Mouse (Mus musculus): ENCODE measurements around the gene Vezf1. TPM values are rescaled to one million over a fixed set of nuclear protein-coding genes. Genes with fewer than 3 reads are reported as not detected.

The Vezf1 gene
- total and polyA plus RNA-seq, 3 experiments, result 15.8 to 78.3 (median 60.2) TPM

DNA sequence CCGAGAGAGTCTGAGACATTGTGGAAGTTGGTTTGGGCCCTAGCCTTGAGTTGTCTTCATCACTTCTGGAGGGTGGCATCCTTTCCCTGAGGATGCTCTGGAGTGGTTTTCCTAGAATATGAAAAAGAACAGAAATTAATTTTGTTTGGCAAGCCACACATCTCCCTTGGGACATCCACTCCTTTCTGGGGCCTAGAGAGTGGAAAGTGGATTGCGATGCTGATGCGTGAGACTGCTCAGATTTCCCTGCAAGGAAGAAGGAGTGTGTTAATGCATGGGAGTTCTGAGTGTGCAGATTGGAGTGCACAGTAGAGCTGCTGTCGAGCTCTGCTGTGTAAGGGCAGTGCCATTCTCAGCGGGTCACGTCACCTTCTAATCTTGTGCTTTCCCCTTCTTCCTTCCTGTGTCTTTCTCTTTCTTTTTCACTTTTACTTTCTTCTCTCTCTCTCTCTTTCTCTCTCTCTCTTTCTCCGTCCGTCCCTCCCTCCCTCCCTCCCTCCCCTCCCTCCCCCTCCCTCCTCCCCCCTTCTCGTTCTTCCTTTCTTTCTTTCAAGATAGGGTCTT lies 42.0 kb downstream of the Vezf1 start:
- no peak for ATAC-seq (ENCODE audit: extremely low read depth, insufficient number of reproducible peaks, low FRiP score, poor library complexity, severe bottlenecking)

DNA sequence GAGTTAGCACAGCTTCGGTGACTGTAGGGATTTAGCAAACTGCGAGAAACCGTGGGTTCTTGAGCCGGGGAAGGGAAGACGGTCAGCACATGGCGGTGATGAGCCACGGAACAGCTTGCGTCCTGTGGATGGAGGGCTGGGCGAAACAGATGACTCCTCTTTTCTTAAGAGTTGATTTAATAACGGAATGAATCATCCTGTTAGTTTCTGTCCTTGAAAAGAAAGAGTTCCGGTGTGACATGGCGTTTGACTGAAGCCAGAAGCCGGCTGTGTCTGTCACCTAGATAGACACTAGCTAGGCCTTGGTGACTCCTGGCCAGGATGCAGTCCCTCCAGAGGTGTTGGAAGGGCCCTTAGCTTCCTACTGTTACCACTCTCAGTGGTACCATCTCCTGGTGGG lies 44.0 kb downstream of the Vezf1 start:
- peaks cover 73% of the 10 kb centered on the region for H3K27me3 ChIP-seq (ENCODE audit: insufficient read depth, low read length)

More for the DNA sequence above, 42.0 kb downstream of the Vezf1 start:
- Histone ChIP-seq H3K27me3 (ENCODE audit: insufficient read depth, low read length) (peaks cover 68% of the 10 kb centered on the region), H3K9me3 (replicated peaks) (no peaks in the 10 kb centered on the region), H3K36me3 (replicated peaks) (peaks cover 2% of the 10 kb centered on the region), H3K4me1 (ENCODE audit: insufficient read depth, low read depth, low read length) (peaks cover 26% of the 10 kb centered on the region), H3K4me3 (ENCODE audit: low read depth, low read length) (no peak overlapping the region)
- no peak for TF ChIP-seq CTCF (IDR thresholded peaks at IDR 0.05; ENCODE audit: low read depth, low read length)
- no peak for TF ChIP-seq GATA1 (IDR thresholded peaks at IDR 0.05; ENCODE audit: borderline replicate concordance, low read length)
- no peak for TF ChIP-seq TAL1 (conservative IDR thresholded peaks at IDR 0.05; ENCODE audit: low read depth, low read length)
- TF ChIP-seq POLR2AphosphoS5 (IDR thresholded peaks at IDR 0.05; ENCODE audit: insufficient replicate concordance, low read depth, low read length), result no peak
- TF ChIP-seq GATA2 (IDR thresholded peaks at IDR 0.05; ENCODE audit: borderline replicate concordance, low read depth, low read length), result no peak
- no peak for DNase-seq (ENCODE audit: low spot score)

DNA sequence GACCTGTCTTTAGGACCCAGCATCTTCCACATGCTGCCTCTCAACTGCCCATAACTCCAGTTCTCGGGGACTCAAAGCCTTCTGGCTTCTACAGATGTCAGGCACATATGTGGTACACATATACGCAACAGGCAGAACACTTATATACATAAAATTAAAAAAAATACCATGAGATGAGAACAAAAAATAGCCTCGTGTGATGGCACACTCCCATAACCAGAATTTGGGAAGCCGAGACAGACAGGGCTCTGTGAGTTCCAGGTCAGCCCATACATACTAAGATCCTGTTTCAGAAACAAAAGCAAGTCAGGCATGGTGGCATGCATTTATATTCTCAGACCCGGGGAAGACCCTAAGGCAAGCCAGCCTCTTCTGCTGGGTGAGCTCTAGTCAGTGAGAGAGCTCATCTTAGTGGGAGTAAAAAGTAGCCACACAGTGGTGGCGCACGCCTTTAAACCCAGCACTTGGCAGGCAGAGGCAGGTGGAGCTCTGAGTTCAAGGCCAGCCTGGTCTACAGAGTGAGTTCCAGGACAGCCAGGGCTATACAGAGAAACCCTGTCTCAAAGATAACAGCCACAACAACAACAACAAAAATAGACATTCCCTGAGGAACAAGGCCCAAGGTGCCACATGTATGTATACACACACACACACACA lies 44.7 kb downstream of the Vezf1 start:
- peaks cover 73% of the 10 kb centered on the region for H3K27me3 ChIP-seq (ENCODE audit: insufficient read depth, low read length)
- DNase-seq (ENCODE audit: low spot score), result no peak
- no peak overlapping the region for H3K4me3 ChIP-seq (ENCODE audit: low read depth, low read length)
- peaks cover 16% of the 10 kb centered on the region for H3K4me1 ChIP-seq (ENCODE audit: insufficient read depth, low read depth, low read length)
- peaks cover 2% of the 10 kb centered on the region for H3K36me3 ChIP-seq (replicated peaks)
- TF ChIP-seq GATA2 (IDR thresholded peaks at IDR 0.05; ENCODE audit: borderline replicate concordance, low read depth, low read length) (no peak), POLR2AphosphoS5 (IDR thresholded peaks at IDR 0.05; ENCODE audit: insufficient replicate concordance, low read depth, low read length) (no peak), CTCF (IDR thresholded peaks at IDR 0.05; ENCODE audit: low read depth, low read length) (no peak), TAL1 (conservative IDR thresholded peaks at IDR 0.05; ENCODE audit: low read depth, low read length) (no peak), GATA1 (IDR thresholded peaks at IDR 0.05; ENCODE audit: borderline replicate concordance, low read length) (no peak)
- ATAC-seq (ENCODE audit: extremely low read depth, insufficient number of reproducible peaks, low FRiP score, poor library complexity, severe bottlenecking), result no peak
- no peaks in the 10 kb centered on the region for H3K9me3 ChIP-seq (replicated peaks)

More for the DNA sequence above, 44.0 kb downstream of the Vezf1 start:
- TF ChIP-seq TAL1 (conservative IDR thresholded peaks at IDR 0.05; ENCODE audit: low read depth, low read length), result no peak
- no peak for TF ChIP-seq POLR2AphosphoS5 (IDR thresholded peaks at IDR 0.05; ENCODE audit: insufficient replicate concordance, low read depth, low read length)
- no peak for TF ChIP-seq GATA1 (IDR thresholded peaks at IDR 0.05; ENCODE audit: borderline replicate concordance, low read length)
- TF ChIP-seq CTCF (IDR thresholded peaks at IDR 0.05; ENCODE audit: low read depth, low read length), result no peak
- no peak for TF ChIP-seq GATA2 (IDR thresholded peaks at IDR 0.05; ENCODE audit: borderline replicate concordance, low read depth, low read length)
- Histone ChIP-seq H3K9me3 (replicated peaks) (no peaks in the 10 kb centered on the region), H3K4me3 (ENCODE audit: low read depth, low read length) (no peak overlapping the region), H3K4me1 (ENCODE audit: insufficient read depth, low read depth, low read length) (peaks cover 20% of the 10 kb centered on the region), H3K36me3 (replicated peaks) (peaks cover 2% of the 10 kb centered on the region)
- no peak for ATAC-seq (ENCODE audit: extremely low read depth, insufficient number of reproducible peaks, low FRiP score, poor library complexity, severe bottlenecking)
- no peak for DNase-seq (ENCODE audit: low spot score)

- no peaks in the 10 kb centered on the region for H3K9me3 ChIP-seq (replicated peaks)
- ATAC-seq (ENCODE audit: extremely low read depth, insufficient number of reproducible peaks, low FRiP score, poor library complexity, severe bottlenecking) (no peak), DNase-seq (ENCODE audit: low spot score) (no peak)
- no peak overlapping the region for H3K4me3 ChIP-seq (ENCODE audit: low read depth, low read length)
- H3K36me3 ChIP-seq (replicated peaks), result peaks cover 2% of the 10 kb centered on the region
- TF ChIP-seq CTCF (IDR thresholded peaks at IDR 0.05; ENCODE audit: low read depth, low read length) (no peak), POLR2AphosphoS5 (IDR thresholded peaks at IDR 0.05; ENCODE audit: insufficient replicate concordance, low read depth, low read length) (no peak), GATA2 (IDR thresholded peaks at IDR 0.05; ENCODE audit: borderline replicate concordance, low read depth, low read length) (no peak), GATA1 (IDR thresholded peaks at IDR 0.05; ENCODE audit: borderline replicate concordance, low read length) (no peak), TAL1 (conservative IDR thresholded peaks at IDR 0.05; ENCODE audit: low read depth, low read length) (no peak)
- H3K4me1 ChIP-seq (ENCODE audit: insufficient read depth, low read depth, low read length), result peaks cover 23% of the 10 kb centered on the region
- H3K27me3 ChIP-seq (ENCODE audit: insufficient read depth, low read length), result peaks cover 79% of the 10 kb centered on the region
Measured at GRCm38 (mm10) chr11:88113543-88114271, 45.6 kb downstream of the Vezf1 start.

- DNase-seq (ENCODE audit: low spot score), result no peak
- H3K9me3 ChIP-seq (replicated peaks), result no peaks in the 10 kb centered on the region
- peaks cover 7% of the 10 kb centered on the region for H3K36me3 ChIP-seq (replicated peaks)
- H3K27me3 ChIP-seq (ENCODE audit: insufficient read depth, low read length), result peaks cover 82% of the 10 kb centered on the region
- peaks cover 32% of the 10 kb centered on the region for H3K4me1 ChIP-seq (ENCODE audit: insufficient read depth, low read depth, low read length)
- H3K4me3 ChIP-seq (ENCODE audit: low read depth, low read length), result no peak overlapping the region
- TF ChIP-seq GATA2 (IDR thresholded peaks at IDR 0.05; ENCODE audit: borderline replicate concordance, low read depth, low read length) (no peak), GATA1 (IDR thresholded peaks at IDR 0.05; ENCODE audit: borderline replicate concordance, low read length) (no peak), TAL1 (conservative IDR thresholded peaks at IDR 0.05; ENCODE audit: low read depth, low read length) (no peak), POLR2AphosphoS5 (IDR thresholded peaks at IDR 0.05; ENCODE audit: insufficient replicate concordance, low read depth, low read length) (no peak), CTCF (IDR thresholded peaks at IDR 0.05; ENCODE audit: low read depth, low read length) (no peak)
- ATAC-seq (ENCODE audit: extremely low read depth, insufficient number of reproducible peaks, low FRiP score, poor library complexity, severe bottlenecking), result no peak
Measured at GRCm38 (mm10) chr11:88114871-88115301, 46.8 kb downstream of the Vezf1 start.

GRCm38 (mm10) chr11:88116568-88116967 lies 48.5 kb downstream of the Vezf1 start:
- Histone ChIP-seq H3K4me3 (ENCODE audit: low read depth, low read length) (no peak overlapping the region), H3K4me1 (ENCODE audit: insufficient read depth, low read depth, low read length) (peaks cover 30% of the 10 kb centered on the region), H3K9me3 (replicated peaks) (no peaks in the 10 kb centered on the region), H3K27me3 (ENCODE audit: insufficient read depth, low read length) (peaks cover 85% of the 10 kb centered on the region), H3K36me3 (replicated peaks) (peaks cover 5% of the 10 kb centered on the region)
- TF ChIP-seq CTCF (IDR thresholded peaks at IDR 0.05; ENCODE audit: low read depth, low read length) (no peak), TAL1 (conservative IDR thresholded peaks at IDR 0.05; ENCODE audit: low read depth, low read length) (no peak), GATA2 (IDR thresholded peaks at IDR 0.05; ENCODE audit: borderline replicate concordance, low read depth, low read length) (no peak), GATA1 (IDR thresholded peaks at IDR 0.05; ENCODE audit: borderline replicate concordance, low read length) (no peak), POLR2AphosphoS5 (IDR thresholded peaks at IDR 0.05; ENCODE audit: insufficient replicate concordance, low read depth, low read length) (no peak)
- ATAC-seq (ENCODE audit: extremely low read depth, insufficient number of reproducible peaks, low FRiP score, poor library complexity, severe bottlenecking) (no peak), DNase-seq (ENCODE audit: low spot score) (no peak)
